Mouse (Mus musculus) natural killer cell, adult 2 months (primary cell): ENCODE data around the gene Slc27a4.

ENCODE experiments used
- DNase-seq, 2 experiments: peaks; one replicate each; pipeline ENCODE4 v3.0.0; 2022; ENCODE audit warnings: low spot score in 2 of 2

Slc27a4 gene

GRCm38 (mm10) chr2:29856451-29857260, 54.2 kb downstream of the Slc27a4 start:
- DNase-seq, result no peak

GRCm38 (mm10) chr2:29857341-29857740, 54.9 kb downstream of the Slc27a4 start:
- DNase-seq, result no peak

DNA sequence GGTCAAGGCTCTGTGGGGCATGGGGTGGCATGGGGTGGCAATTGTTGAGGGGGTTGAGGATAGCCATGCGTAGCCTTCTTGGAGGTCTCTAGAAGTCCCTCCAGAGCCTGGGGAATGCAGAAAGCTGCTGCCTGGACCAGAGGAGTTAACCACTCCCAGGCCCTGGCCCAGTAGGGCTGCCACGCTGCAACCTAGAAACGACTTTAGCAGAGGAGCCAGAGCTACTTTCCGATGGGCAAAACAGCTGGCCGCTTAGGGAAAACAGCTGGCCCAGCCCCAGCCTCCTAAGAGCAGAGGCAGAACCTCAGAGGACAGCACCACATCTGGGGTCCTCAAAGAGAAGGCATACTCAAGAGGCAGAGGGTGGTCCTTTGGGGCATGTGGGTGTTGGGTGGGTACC, 55.5 kb downstream of the Slc27a4 start:
- no peak for DNase-seq

DNA sequence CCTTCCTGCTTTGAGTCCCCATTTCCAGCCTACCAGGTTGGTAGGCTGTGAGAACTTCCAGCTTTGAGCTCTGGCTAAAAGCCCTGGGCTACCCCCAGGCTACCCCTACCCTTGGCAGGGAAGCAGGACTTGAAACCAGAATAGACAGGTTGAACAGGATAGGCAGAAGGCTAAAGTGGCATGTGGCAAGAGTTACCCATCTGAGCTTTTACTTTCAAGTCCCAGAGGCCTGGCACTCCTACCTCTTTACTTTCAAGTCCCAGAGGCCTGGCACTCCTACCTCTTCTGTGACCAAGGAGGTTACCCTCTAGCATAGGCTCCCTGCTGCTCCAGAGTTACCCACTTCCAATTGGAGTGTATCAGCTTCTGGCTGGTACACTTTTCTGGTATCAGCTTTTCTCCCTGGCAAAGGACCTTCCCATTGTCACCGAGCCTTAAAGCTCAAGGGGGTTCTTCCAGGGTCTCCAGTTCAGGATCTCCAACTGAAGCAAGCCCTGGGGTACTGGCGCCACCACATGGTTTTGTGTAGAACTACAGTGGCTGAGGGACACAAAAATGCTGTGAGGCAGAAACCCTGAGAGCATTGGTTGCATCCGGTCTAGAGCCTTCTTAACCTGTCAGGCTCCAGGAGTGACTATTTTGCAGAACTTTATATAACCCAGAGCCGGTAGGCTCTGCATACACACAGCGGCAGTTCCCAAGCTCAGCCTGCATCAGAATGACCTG, 56.5 kb downstream of the Slc27a4 start:
- peak; percentile 23 to 47 for DNase-seq

- DNase-seq, result no peak
Measured at GRCm38 (mm10) chr2:29865125-29865524, 62.7 kb downstream of the Slc27a4 start.
